Mouse (Mus musculus): ENCODE measurements around the gene Vps35. TPM values are rescaled to one million over a fixed set of nuclear protein-coding genes. Genes with fewer than 3 reads are reported as not detected.

The Vps35 gene
- polyA plus RNA-seq, 1 experiment from 2014 or later = 182 TPM

DNA sequence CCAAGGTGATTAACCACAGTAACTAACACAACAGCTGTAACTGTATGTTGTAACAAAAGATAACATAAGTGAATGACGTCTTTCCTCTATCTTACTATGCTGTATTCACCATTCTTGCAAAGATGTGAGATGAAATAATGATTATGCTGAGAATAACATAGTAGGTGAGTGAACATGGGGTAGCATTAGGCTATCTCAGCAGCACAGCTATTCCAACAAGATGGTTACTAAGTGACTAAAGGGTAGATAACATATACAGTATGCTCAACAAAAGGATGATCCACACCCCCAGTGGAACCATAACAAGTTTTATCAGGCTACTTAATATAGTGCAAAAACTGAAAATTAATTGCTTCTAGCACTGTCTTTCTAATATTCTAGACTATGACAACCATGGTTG is 12.8 kb downstream of the Vps35 start:
- Histone ChIP-seq H3K9ac (replicated peaks; ENCODE audit: low read length) (no peak overlapping the region), H3K36me3 (ENCODE audit: control insufficient read depth, insufficient read depth, low read length) (peaks cover 65% of the 10 kb centered on the region), H3K27me3 (ENCODE audit: control insufficient read depth, insufficient read depth, low read length) (no peaks in the 10 kb centered on the region), H3K4me3 (replicated peaks; ENCODE audit: low read depth, low read length) (no peak overlapping the region), H3K9me3 (ENCODE audit: control insufficient read depth, low read length) (no peaks in the 10 kb centered on the region), H3K4me1 (ENCODE audit: control insufficient read depth, insufficient read depth, low read length) (no peaks in the 10 kb centered on the region), H3K4me2 (ENCODE audit: low read length) (no peak overlapping the region), H3K27ac (replicated peaks; ENCODE audit: low read depth, low read length) (no peak overlapping the region)
- WGBS = 98% methylated on average over 1 of the region's 1 CpGs
- ATAC-seq (ENCODE audit: low FRiP score, low TSS enrichment) = no peak
- no peak for DNase-seq

- DNase-seq (no peak), ATAC-seq (ENCODE audit: low FRiP score, low TSS enrichment) (no peak)
- 56% methylated on average over 1 of the region's 1 CpGs for WGBS
- Histone ChIP-seq H3K4me2 (ENCODE audit: low read length) (no peak overlapping the region), H3K36me3 (ENCODE audit: control insufficient read depth, insufficient read depth, low read length) (no peaks in the 10 kb centered on the region), H3K9ac (replicated peaks; ENCODE audit: low read length) (no peak overlapping the region), H3K9me3 (ENCODE audit: control insufficient read depth, low read length) (no peaks in the 10 kb centered on the region), H3K4me1 (ENCODE audit: control insufficient read depth, insufficient read depth, low read length) (no peaks in the 10 kb centered on the region), H3K27me3 (ENCODE audit: control insufficient read depth, insufficient read depth, low read length) (no peaks in the 10 kb centered on the region), H3K27ac (replicated peaks; ENCODE audit: low read depth, low read length) (no peak overlapping the region), H3K4me3 (replicated peaks; ENCODE audit: low read depth, low read length) (no peak overlapping the region)
These were observed 72.3 kb downstream of the Vps35 start for GRCm38 (mm10) chr8:85227297-85227696.

DNA sequence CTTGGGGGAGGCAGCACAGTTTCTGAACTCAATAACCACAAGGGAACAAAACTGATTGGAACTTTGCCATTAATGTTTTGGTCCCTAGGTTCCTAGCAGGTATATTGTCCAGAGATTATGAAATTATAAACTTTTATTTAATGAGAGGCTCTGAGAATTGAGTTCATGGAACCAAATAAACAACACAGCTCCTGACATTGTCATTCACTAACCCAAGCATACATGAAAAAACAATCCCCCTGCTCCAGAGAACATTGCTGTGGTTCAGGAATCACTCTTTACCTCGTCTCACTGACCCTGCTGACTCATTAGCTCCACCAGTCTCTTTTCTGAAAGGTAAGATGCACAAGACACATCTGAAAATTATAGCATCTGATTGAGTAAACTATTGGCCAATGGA is 73.9 kb downstream of the Vps35 start, which contains the start of gene Olfr371:
Gene Olfr371 (plus strand): TSS at position 301 of the 400 bp plus-strand sequence.
- no peak within 1 kb of the TSS for H3K4me3 ChIP-seq (replicated peaks; ENCODE audit: low read depth, low read length)
- DNase-seq = no peak
- WGBS = 46% methylated on average over 1 of the region's 1 CpGs

DNA sequence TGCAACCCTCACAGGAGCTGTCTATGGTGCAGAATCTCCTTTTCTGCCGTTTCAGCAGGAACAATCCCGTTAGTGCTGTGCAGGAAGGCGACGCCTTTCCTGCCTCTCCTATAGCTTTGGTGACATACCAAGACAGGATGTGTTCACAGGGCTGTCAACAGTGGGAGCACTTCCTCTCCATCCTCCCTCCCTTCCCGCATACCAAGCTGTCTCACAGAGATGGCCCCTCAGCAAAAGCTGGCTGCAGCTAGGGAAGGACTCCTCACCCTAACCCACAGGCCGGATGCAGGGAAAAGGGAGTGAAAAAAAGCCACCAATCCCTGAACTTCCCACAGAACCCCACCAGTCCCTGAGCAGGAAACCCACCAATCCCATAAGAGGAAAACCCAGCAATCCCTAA is 78.6 kb downstream of the Vps35 start:
- Histone ChIP-seq H3K27ac (replicated peaks; ENCODE audit: low read depth, low read length) (no peak overlapping the region), H3K4me2 (ENCODE audit: low read length) (no peak overlapping the region), H3K9ac (replicated peaks; ENCODE audit: low read length) (no peak overlapping the region), H3K9me3 (ENCODE audit: control insufficient read depth, low read length) (no peaks in the 10 kb centered on the region), H3K4me3 (replicated peaks; ENCODE audit: low read depth, low read length) (no peak overlapping the region), H3K27me3 (ENCODE audit: control insufficient read depth, insufficient read depth, low read length) (no peaks in the 10 kb centered on the region), H3K36me3 (ENCODE audit: control insufficient read depth, insufficient read depth, low read length) (no peaks in the 10 kb centered on the region), H3K4me1 (ENCODE audit: control insufficient read depth, insufficient read depth, low read length) (no peaks in the 10 kb centered on the region)
- ATAC-seq (ENCODE audit: low FRiP score, low TSS enrichment) = no peak
- 47% methylated on average over 6 of the region's 6 CpGs for WGBS
- peak; percentile 1 for DNase-seq

More for the DNA sequence above, 73.9 kb downstream of the Vps35 start, which contains the start of gene Olfr371:
- H3K9ac ChIP-seq (replicated peaks; ENCODE audit: low read length) = no peak within 1 kb of the TSS
- no peak within 1 kb of the TSS for H3K4me2 ChIP-seq (ENCODE audit: low read length)
- H3K9me3 ChIP-seq (ENCODE audit: control insufficient read depth, low read length) = no peaks in the 10 kb centered on the region
- H3K36me3 ChIP-seq (ENCODE audit: control insufficient read depth, insufficient read depth, low read length) = no peaks in the 10 kb centered on the region
- H3K27ac ChIP-seq (replicated peaks; ENCODE audit: low read depth, low read length) = no peak within 1 kb of the TSS
- no peaks in the 10 kb centered on the region for H3K27me3 ChIP-seq (ENCODE audit: control insufficient read depth, insufficient read depth, low read length)
- ATAC-seq (ENCODE audit: low FRiP score, low TSS enrichment) = no peak
- no peaks in the 10 kb centered on the region for H3K4me1 ChIP-seq (ENCODE audit: control insufficient read depth, insufficient read depth, low read length)

DNA sequence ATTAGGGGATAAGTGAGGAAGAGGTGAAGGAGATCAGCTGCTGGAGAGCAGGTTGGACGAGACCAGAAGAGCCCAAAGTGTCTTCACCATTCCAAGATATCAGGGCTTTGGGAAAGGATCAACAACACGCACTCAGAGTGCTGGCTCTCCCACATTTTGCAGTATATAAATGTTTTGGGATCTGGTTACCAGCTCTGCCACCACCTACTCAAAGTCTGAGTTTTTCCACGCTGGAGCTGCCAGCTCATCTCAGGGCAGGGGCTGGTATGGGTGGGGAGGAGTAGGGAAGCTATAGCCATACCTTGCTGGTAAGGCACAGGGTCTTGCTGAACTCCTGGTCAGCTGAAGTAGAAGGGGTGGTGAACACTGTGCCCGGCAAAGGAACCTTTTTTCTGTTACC is 79.4 kb downstream of the Vps35 start:
- DNase-seq (no peak), ATAC-seq (ENCODE audit: low FRiP score, low TSS enrichment) (no peak)
- no peak overlapping the region for H3K4me2 ChIP-seq (ENCODE audit: low read length)
- no peak overlapping the region for H3K27ac ChIP-seq (replicated peaks; ENCODE audit: low read depth, low read length)
- H3K9me3 ChIP-seq (ENCODE audit: control insufficient read depth, low read length) = no peaks in the 10 kb centered on the region
- no peak overlapping the region for H3K9ac ChIP-seq (replicated peaks; ENCODE audit: low read length)
- H3K27me3 ChIP-seq (ENCODE audit: control insufficient read depth, insufficient read depth, low read length) = no peaks in the 10 kb centered on the region
- H3K4me3 ChIP-seq (replicated peaks; ENCODE audit: low read depth, low read length) = no peak overlapping the region
- H3K4me1 ChIP-seq (ENCODE audit: control insufficient read depth, insufficient read depth, low read length) = no peaks in the 10 kb centered on the region
- no peaks in the 10 kb centered on the region for H3K36me3 ChIP-seq (ENCODE audit: control insufficient read depth, insufficient read depth, low read length)
- WGBS = 82% methylated on average over 4 of the region's 4 CpGs

Other genes with a start within 250 kb of the Vps35 start
- gene Fbxw9, start 239.7 kb downstream of the Vps35 start, polyA plus RNA-seq (2014; fragmentation: Nextera tagmentation; extraction: Ambion mirVana) = 65.0 and 80.9 TPM in 2 replicates
- gene Gm5741, start 231.8 kb downstream of the Vps35 start, polyA plus RNA-seq (2014; fragmentation: Nextera tagmentation; extraction: Ambion mirVana) = 1.7 TPM in 1 of 2 replicates, not detected in the other
- gene Dhps, start 228.0 kb downstream of the Vps35 start, polyA plus RNA-seq (2014; fragmentation: Nextera tagmentation; extraction: Ambion mirVana) = 88.8 and 95.8 TPM in 2 replicates
- gene Wdr83os, start 219.1 kb downstream of the Vps35 start, polyA plus RNA-seq (2014; fragmentation: Nextera tagmentation; extraction: Ambion mirVana) = 141 and 154 TPM in 2 replicates
- gene Wdr83, start 218.5 kb downstream of the Vps35 start, polyA plus RNA-seq (2014; fragmentation: Nextera tagmentation; extraction: Ambion mirVana) = 53.9 and 58.2 TPM in 2 replicates
- 13.3 and 17.2 TPM in 2 replicates for gene Man2b1, start 216.5 kb downstream of the Vps35 start, polyA plus RNA-seq (2014; fragmentation: Nextera tagmentation; extraction: Ambion mirVana)
- 3.0 and 4.0 TPM in 2 replicates for gene Zfp791, start 176.7 kb downstream of the Vps35 start, polyA plus RNA-seq (2014; fragmentation: Nextera tagmentation; extraction: Ambion mirVana)
- not detected in 2 replicates for gene Cks1brt, start 147.9 kb downstream of the Vps35 start, polyA plus RNA-seq (2014; fragmentation: Nextera tagmentation; extraction: Ambion mirVana)
- not detected in 2 replicates for gene Olfr371, start 73.8 kb downstream of the Vps35 start, polyA plus RNA-seq (2014; fragmentation: Nextera tagmentation; extraction: Ambion mirVana)
- gene Orc6, start 170 bp downstream of the Vps35 start, polyA plus RNA-seq (2014; fragmentation: Nextera tagmentation; extraction: Ambion mirVana) = 77.0 and 77.5 TPM in 2 replicates
- gene Mylk3, start 86.5 kb upstream of the Vps35 start, polyA plus RNA-seq (2014; fragmentation: Nextera tagmentation; extraction: Ambion mirVana) = 0.15 and 0.36 TPM in 2 replicates
- 40.9 and 41.1 TPM in 2 replicates for gene 4921524J17Rik, start 133.0 kb upstream of the Vps35 start, polyA plus RNA-seq (2014; fragmentation: Nextera tagmentation; extraction: Ambion mirVana)
- 32.9 and 38.1 TPM in 2 replicates for gene Gpt2, start 192.8 kb upstream of the Vps35 start, polyA plus RNA-seq (2014; fragmentation: Nextera tagmentation; extraction: Ambion mirVana)

Measured in midbrain, embryonic 14.5 days (tissue).